Mouse (Mus musculus) G1E (cell line): ENCODE measurements around the gene Siglecg. TPM values are rescaled to one million over a fixed set of nuclear protein-coding genes. Genes with fewer than 3 reads are reported as not detected.
A peak's percentile ranks its signal among the peaks of the same experiment; 100 is the strongest.

ENCODE experiments used
- ATAC-seq: 2 replicates; pipeline ENCODE4 v1.8.0; 2016; ENCODE audit warnings: mild to moderate bottlenecking; ENCODE audit not compliant: insufficient number of reproducible peaks, poor library complexity, low FRiP score, severe bottlenecking; ENCODE audit errors: extremely low read depth
- DNase-seq: peaks from one replicate; pipeline ENCODE4 v3.0.0; 2012; ENCODE audit warnings: low spot score
- H3K27me3 ChIP-seq: 2 replicates; pipeline ENCODE4 v1.6.1; 2012; ENCODE audit warnings: mild to moderate bottlenecking, low read length, inconsistent platforms; ENCODE audit not compliant: insufficient read depth
- H3K36me3 ChIP-seq: replicated peaks from 2 replicates; pipeline ENCODE3; 2012; ENCODE audit warnings: mild to moderate bottlenecking, inconsistent platforms
- H3K4me1 ChIP-seq: 2 replicates; pipeline ENCODE4 v1.6.1; 2012; ENCODE audit warnings: low read depth, low read length, inconsistent platforms, mixed read lengths; ENCODE audit not compliant: insufficient read depth
- H3K4me3 ChIP-seq: 2 replicates; pipeline ENCODE4 v1.5.1; 2012; ENCODE audit warnings: low read depth, mild to moderate bottlenecking, inconsistent platforms, low read length, moderate library complexity, mixed read lengths
- H3K9me3 ChIP-seq: replicated peaks from 2 replicates; pipeline ENCODE4 v1.6.1; 2012; ENCODE audit warnings: inconsistent platforms
- CTCF ChIP-seq: IDR thresholded peaks from 2 replicates; pipeline ENCODE4 v1.5.1; 2012; ENCODE audit warnings: low read depth, low read length, inconsistent platforms, mixed read lengths
- GATA1 ChIP-seq: IDR thresholded peaks from 2 replicates; pipeline ENCODE4 v1.6.1; 2012; ENCODE audit warnings: borderline replicate concordance, low read length, inconsistent platforms, mixed read lengths
- GATA2 ChIP-seq: IDR thresholded peaks from 2 replicates; pipeline ENCODE4 v1.6.1; 2012; ENCODE audit warnings: low read depth, low read length, inconsistent platforms, borderline replicate concordance
- POLR2AphosphoS5 ChIP-seq: IDR thresholded peaks from 2 replicates; pipeline ENCODE4 v1.6.1; 2012; ENCODE audit warnings: low read depth, low read length, inconsistent platforms; ENCODE audit not compliant: insufficient replicate concordance
- TAL1 ChIP-seq: conservative IDR thresholded peaks from 2 replicates; pipeline ENCODE4 v1.6.1; 2012; ENCODE audit warnings: low read depth, low read length, inconsistent platforms, mixed read lengths
- polyA plus RNA-seq: library from polyadenylated mRNA; stranded (reverse); fragments of >175 nt; gene quantifications from 2 replicates; pipeline ENCODE4 v1.2.3, GENCODE M21; 2012
- total RNA-seq, 2 experiments: library from RNA; stranded (forward) in 1 of 2; stranded (reverse) in 1 of 2; fragments of 200-1000 nt in 1 of 2; fragments of >200 nt in 1 of 2; fragmentation: Nextera tagmentation in 1 of 2; gene quantifications; 2 replicates each; pipeline ENCODE4 v1.2.3; 2014 to 2017

The Siglecg gene
- total and polyA plus RNA-seq, 3 experiments: 0.11 TPM; not detected in 2

DNA sequence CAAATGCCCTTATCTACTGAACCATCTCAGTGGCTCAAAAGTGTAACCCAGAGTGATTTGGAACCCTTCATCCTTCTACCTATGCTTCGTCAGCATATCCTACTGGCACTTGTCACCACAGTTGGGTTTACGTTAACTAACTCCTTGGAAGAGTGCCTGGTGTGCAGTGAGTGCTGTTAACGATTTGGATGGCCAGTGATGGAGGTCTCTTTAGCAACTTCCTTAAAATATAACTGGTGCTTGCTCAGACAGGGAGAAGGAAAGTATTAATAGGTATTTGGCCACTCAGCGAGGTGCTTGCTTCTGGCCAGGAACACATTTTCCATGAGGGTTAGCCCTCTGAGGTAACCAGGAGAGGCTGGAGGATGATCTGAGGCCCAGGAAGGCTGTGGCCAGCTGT lies 39.8 kb downstream of the Siglecg start:
- ATAC-seq (no peak), DNase-seq (no peak)
- TF ChIP-seq TAL1: no peak
- no peak; the same call in 1 of the 2 replicates for TF ChIP-seq GATA2
- TF ChIP-seq POLR2AphosphoS5: no peak
- TF ChIP-seq CTCF: no peak
- no peak for TF ChIP-seq GATA1
- peaks cover 68% of the 10 kb centered on the region for H3K36me3 ChIP-seq
- no peaks in the 10 kb centered on the region for H3K27me3 ChIP-seq
- no peaks in the 10 kb centered on the region for H3K9me3 ChIP-seq
- no peak overlapping the region for H3K4me3 ChIP-seq
- H3K4me1 ChIP-seq: peaks cover 63% of the 10 kb centered on the region

DNA sequence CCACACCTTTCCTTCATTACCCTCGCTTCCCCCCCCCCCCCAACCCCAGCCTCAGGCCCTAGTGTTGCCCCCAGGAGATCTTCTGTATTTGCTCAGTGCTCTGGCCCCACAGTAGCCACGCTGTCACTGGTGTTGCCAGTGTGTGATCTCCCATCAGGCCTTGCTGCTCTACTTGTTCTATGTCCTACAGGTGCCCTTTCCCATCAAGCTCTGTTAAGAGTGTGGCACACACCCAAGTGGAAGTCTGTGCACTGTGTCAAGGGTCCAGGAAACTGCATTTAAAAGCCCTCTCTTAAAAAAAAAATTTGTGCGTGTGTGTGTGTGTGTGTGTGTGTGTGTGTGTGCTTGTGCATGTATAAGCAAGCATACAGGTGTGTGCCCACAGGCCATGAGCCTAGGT lies 40.2 kb downstream of the Siglecg start:
- DNase-seq: no peak
- Histone ChIP-seq H3K36me3 (peaks cover 73% of the 10 kb centered on the region), H3K4me3 (no peak overlapping the region), H3K27me3 (no peaks in the 10 kb centered on the region), H3K9me3 (no peaks in the 10 kb centered on the region), H3K4me1 (peaks cover 63% of the 10 kb centered on the region)
- TF ChIP-seq GATA2 (no peak), GATA1 (no peak), TAL1 (no peak), CTCF (no peak), POLR2AphosphoS5 (no peak)
- ATAC-seq: no peak

DNA sequence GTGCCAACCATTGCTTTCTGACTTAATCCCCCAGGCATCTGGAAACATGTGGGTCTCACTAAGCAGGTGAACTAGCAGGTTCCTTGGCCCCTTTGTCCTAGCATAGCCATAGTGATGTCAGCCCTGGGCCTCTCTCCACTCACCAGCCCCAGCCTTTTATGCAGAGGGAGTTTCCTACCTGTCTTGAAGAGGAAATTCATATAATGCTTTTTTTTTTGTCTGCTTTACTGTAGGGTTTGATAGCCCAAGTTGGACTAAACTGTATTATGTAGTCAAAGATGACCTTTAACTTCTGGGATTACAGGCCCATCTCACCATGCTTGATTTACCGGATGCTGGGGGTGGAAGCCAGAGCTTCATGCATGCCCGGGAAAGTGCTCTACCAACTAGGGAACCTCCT lies 41.8 kb downstream of the Siglecg start:
- ATAC-seq: no peak
- Histone ChIP-seq H3K4me1 (peaks cover 58% of the 10 kb centered on the region), H3K36me3 (peaks cover 88% of the 10 kb centered on the region), H3K4me3 (no peak overlapping the region), H3K9me3 (no peaks in the 10 kb centered on the region), H3K27me3 (no peaks in the 10 kb centered on the region)
- TF ChIP-seq TAL1: no peak
- TF ChIP-seq POLR2AphosphoS5: no peak
- no peak for TF ChIP-seq CTCF
- no peak for TF ChIP-seq GATA2
- no peak for TF ChIP-seq GATA1
- DNase-seq: no peak

DNA sequence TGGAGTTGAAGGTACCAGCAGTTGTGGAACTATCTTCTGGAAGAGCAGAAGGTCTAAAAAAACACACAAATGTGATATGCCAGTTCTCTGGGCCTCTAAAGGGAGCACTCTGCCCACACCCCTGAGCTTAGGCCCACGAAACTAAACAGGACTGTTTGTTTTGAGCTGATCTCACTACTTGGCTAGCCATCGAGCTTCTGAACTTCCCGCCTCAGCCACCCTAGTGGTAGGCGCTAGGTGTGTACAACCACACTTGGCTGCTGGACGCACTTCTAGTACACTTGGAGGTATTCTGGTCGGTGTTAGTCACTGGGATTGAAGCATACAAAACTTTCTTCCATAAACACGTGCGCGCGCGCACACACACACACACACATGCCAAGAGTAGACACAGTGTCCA lies 43.7 kb downstream of the Siglecg start:
- ATAC-seq (no peak), DNase-seq (no peak)
- Histone ChIP-seq H3K36me3 (peaks cover 93% of the 10 kb centered on the region), H3K27me3 (no peaks in the 10 kb centered on the region), H3K4me1 (peaks cover 41% of the 10 kb centered on the region), H3K9me3 (no peaks in the 10 kb centered on the region), H3K4me3 (no peak overlapping the region)
- TF ChIP-seq GATA1: no peak
- no peak for TF ChIP-seq CTCF
- TF ChIP-seq TAL1: no peak
- no peak for TF ChIP-seq POLR2AphosphoS5
- TF ChIP-seq GATA2: no peak

DNA sequence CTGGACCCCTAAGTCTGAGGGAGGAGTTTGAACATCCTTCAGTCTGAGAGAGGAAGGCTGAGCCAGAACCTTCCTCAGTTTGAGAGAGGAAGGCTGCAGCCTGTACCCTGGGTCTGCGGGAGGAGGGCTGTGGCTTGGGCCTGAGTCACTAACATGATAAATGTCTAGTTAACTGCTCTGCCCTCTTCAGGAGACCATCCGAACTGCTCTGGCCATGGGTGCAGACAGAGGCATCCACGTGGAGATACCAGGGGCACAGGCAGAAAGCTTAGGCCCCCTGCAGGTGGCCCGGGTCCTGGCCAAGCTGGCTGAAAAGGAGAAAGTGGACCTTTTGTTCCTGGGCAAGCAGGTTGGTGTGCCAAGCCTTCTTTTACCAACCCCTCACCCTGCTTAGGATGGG lies 44.6 kb downstream of the Siglecg start:
- H3K9me3 ChIP-seq: no peaks in the 10 kb centered on the region
- TF ChIP-seq GATA2 (no peak), POLR2AphosphoS5 (no peak), CTCF (no peak), TAL1 (no peak), GATA1 (no peak)
- H3K36me3 ChIP-seq: peaks cover 93% of the 10 kb centered on the region
- DNase-seq (no peak), ATAC-seq (0 out of 2 replicates have a peak, but pooled peaks have one; percentile 18)
- no peaks in the 10 kb centered on the region for H3K27me3 ChIP-seq
- H3K4me1 ChIP-seq: peaks cover 32% of the 10 kb centered on the region
- no peak overlapping the region for H3K4me3 ChIP-seq

DNA sequence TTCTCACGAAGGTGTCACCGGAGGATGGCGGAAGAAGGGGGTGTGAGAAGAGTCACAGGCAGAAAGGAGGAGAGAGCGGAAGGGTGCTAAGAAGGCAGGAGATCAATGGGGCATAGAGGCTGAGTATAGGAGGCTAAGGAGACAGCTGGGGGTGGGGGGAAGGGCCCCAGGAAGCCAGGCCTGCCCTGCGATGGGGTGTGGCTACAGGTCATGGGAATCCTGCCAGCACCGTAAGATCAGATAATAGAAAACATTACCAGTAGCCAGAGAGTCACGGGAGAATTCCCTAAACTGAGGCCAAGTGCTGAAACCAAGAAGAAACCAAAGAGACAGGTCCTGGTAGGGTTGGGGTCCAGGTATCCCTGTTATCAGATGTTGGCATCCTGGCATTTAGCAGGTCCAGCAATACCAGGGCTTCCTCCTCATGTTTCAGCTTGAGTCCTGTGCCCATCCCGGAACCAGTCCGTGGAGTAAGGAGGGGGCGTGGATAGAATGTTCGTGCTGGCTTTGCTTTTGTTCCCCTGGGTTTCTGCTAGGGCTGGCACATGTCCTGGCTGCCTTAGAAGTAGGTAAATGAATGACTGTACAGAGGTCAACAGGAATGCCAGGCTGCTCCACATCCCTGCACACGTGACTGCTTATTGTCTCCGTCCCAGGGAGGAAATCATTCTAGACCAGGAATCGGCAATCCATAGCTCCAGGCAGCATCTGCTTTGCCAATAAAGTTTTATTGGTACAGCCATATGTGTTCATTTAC lies 45.8 kb downstream of the Siglecg start:
- no peak for TF ChIP-seq GATA2
- TF ChIP-seq GATA1: no peak
- no peak for TF ChIP-seq POLR2AphosphoS5
- TF ChIP-seq CTCF: no peak
- no peak for TF ChIP-seq TAL1
- H3K9me3 ChIP-seq: no peaks in the 10 kb centered on the region
- no peaks in the 10 kb centered on the region for H3K27me3 ChIP-seq
- peaks cover 88% of the 10 kb centered on the region for H3K36me3 ChIP-seq
- ATAC-seq (no peak), DNase-seq (no peak)
- no peak overlapping the region for H3K4me3 ChIP-seq
- peaks cover 23% of the 10 kb centered on the region for H3K4me1 ChIP-seq
